27 mouse cellular contexts compared by ENCODE assay signal in the genomic region with DNA sequence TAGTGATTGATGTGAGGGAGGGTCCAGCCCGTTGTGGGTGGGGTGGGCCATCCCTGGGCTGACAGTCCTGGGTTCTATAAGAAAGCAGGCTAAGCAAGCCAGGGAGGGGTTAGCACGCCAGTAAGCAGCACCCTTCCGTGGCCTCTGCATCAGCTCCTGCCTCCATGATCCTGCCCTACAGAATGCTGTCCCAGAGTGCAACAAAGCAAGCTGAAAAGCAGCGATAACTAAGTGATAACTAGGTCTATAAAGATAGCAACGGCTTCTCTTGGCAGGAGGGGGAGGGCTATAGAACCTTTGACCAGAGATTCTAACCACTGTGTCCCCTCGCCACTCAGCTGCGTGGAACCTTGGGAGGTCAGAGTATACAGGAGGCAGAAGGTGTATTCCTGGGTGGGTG. TPM values are rescaled to one million over a fixed set of nuclear protein-coding genes. Genes with fewer than 3 reads are reported as not detected.
DNase-seq lines count a peak whose midpoint lies in the region; ATAC-seq and TF ChIP-seq lines count a peak whose summit lies in the region.
"Had no signal": no experiment of that assay in that cellular context is flagged by ENCODE, and none has a peak within 500 bp of the region (broad histone marks: within the 10 kb centered on the region; RNA-seq: fewer than 3 reads in every experiment).

No protein-coding gene starts in this region.

- H3K27ac ChIP-seq in intestine, embryonic 15.5 days = no peak overlapping the region
- peak overlapping the region; percentile 91 for H3K27ac ChIP-seq in liver, embryonic 12.5 days
- no peak overlapping the region for H3K27ac ChIP-seq in liver, postnatal 0 days (ENCODE audit: low read depth)
- H3K27ac ChIP-seq: gastrocnemius, adult 2 months; heart, adult 2 months; heart, embryonic 13.5 days; layer of hippocampus, adult 2 months; left cerebral cortex, adult 2 months had no signal

- H3K4me1 ChIP-seq in erythroblast, embryonic 14.5 days (ENCODE audit: control insufficient read depth) = peaks cover 85% of the 10 kb centered on the region
- peaks cover 59% of the 10 kb centered on the region for H3K4me1 ChIP-seq in intestine, embryonic 15.5 days (replicated peaks)
- peaks cover 92% of the 10 kb centered on the region for H3K4me1 ChIP-seq in liver, embryonic 12.5 days
- peaks cover 40% of the 10 kb centered on the region for H3K4me1 ChIP-seq in liver, postnatal 0 days (ENCODE audit: insufficient read depth)

- no peak for TF ChIP-seq CTCF in liver, postnatal 0 days (IDR thresholded peaks at IDR 0.05; ENCODE audit: low read depth)

- no peak for DNase-seq in liver, postnatal 0 days
- no peak for DNase-seq in adrenal gland, adult 2 months
- no peak for DNase-seq in gastrocnemius, adult 18-20 months (ENCODE audit: low spot score)
- DNase-seq: adrenal gland, adult 8-10 months; cerebellum, adult 2 months; cerebellum, postnatal 14 days; gastrocnemius, adult 2 months; gastrocnemius, postnatal 36 days; heart, adult 2 months; heart, postnatal 10 days; left cerebral cortex, postnatal 4 days; lung, embryonic 14.5 days; lung, postnatal 14 days; midbrain, embryonic 14.5 days; right cerebral cortex, postnatal 14 days; thymus, postnatal 14 days had no signal

- peaks cover 5% of the 10 kb centered on the region for H3K9me3 ChIP-seq in erythroblast, embryonic 14.5 days (ENCODE audit: control insufficient read depth, low read length)
- no peaks in the 10 kb centered on the region for H3K9me3 ChIP-seq in intestine, embryonic 15.5 days
- no peaks in the 10 kb centered on the region for H3K9me3 ChIP-seq in liver, embryonic 12.5 days (replicated peaks)
- no peaks in the 10 kb centered on the region for H3K9me3 ChIP-seq in liver, postnatal 0 days (ENCODE audit: low read length)
- H3K9me3 ChIP-seq: heart, embryonic 13.5 days had no signal

- WGBS in intestine, embryonic 15.5 days = 61% methylated on average over 7 of the region's 7 CpGs
- WGBS in liver, embryonic 12.5 days (ENCODE audit: insufficient replicate concordance) = 38% methylated on average over 7 of the region's 7 CpGs
- WGBS in liver, postnatal 0 days (ENCODE audit: insufficient replicate concordance) = 62% methylated on average over 7 of the region's 7 CpGs

- peak; percentile 73 for TF ChIP-seq EP300 in liver, postnatal 0 days (IDR thresholded peaks at IDR 0.05; ENCODE audit: low read depth)

- no peak overlapping the region for H3K4me2 ChIP-seq in intestine, embryonic 15.5 days (replicated peaks)
- peak overlapping the region; percentile 87 for H3K4me2 ChIP-seq in liver, embryonic 12.5 days
- no peak overlapping the region; the same call in 1 of the 2 replicates for H3K4me2 ChIP-seq in liver, postnatal 0 days (ENCODE audit: low read depth, low read length)
- H3K4me2 ChIP-seq: heart, embryonic 13.5 days; lung, embryonic 14.5 days had no signal

- no peak for ATAC-seq in erythroblast, adult 5-6 weeks (replicated peaks; ENCODE audit: low FRiP score, poor library complexity, severe bottlenecking)
- ATAC-seq in intestine, embryonic 15.5 days = peak; percentile 18; the same call in 1 of the 2 replicates
- ATAC-seq in liver, embryonic 12.5 days = peak; percentile 59; the same call in 1 of the 2 replicates
- ATAC-seq in liver, postnatal 0 days = no peak
- ATAC-seq in granulocyte monocyte progenitor cell, adult 5-6 weeks (replicated peaks; ENCODE audit: poor library complexity, severe bottlenecking) = no peak
- ATAC-seq: forebrain, embryonic 14.5 days; hindbrain, embryonic 16.5 days had no signal

- H3K36me3 ChIP-seq in erythroblast, embryonic 14.5 days (ENCODE audit: control insufficient read depth) = peaks cover 57% of the 10 kb centered on the region
- peaks cover 4% of the 10 kb centered on the region; the same call in 1 of the 2 replicates for H3K36me3 ChIP-seq in intestine, embryonic 15.5 days
- peaks cover 55% of the 10 kb centered on the region for H3K36me3 ChIP-seq in liver, embryonic 12.5 days
- H3K36me3 ChIP-seq in liver, postnatal 0 days (replicated peaks; ENCODE audit: insufficient read depth, low read length) = peaks cover 8% of the 10 kb centered on the region

- H3K27me3 ChIP-seq in erythroblast, embryonic 14.5 days (ENCODE audit: control insufficient read depth) = no peaks in the 10 kb centered on the region
- H3K27me3 ChIP-seq in intestine, embryonic 15.5 days (replicated peaks) = no peaks in the 10 kb centered on the region
- no peaks in the 10 kb centered on the region for H3K27me3 ChIP-seq in liver, embryonic 12.5 days (replicated peaks)
- H3K27me3 ChIP-seq in liver, postnatal 0 days (ENCODE audit: insufficient read depth, low read length) = no peaks in the 10 kb centered on the region
- H3K27me3 ChIP-seq: CH12.LX; heart, embryonic 13.5 days had no signal

- peak overlapping the region; percentile 5 for H3K4me3 ChIP-seq in erythroblast, embryonic 14.5 days (replicated peaks)
- H3K4me3 ChIP-seq in intestine, embryonic 15.5 days (replicated peaks) = no peak overlapping the region
- H3K4me3 ChIP-seq in liver, embryonic 12.5 days = 0 out of 2 replicates have a peak overlapping the region, but pooled peaks have one; percentile 3
- H3K4me3 ChIP-seq in liver, postnatal 0 days (ENCODE audit: low read depth, low read length) = no peak overlapping the region
- H3K4me3 ChIP-seq: gastrocnemius, adult 2 months; heart, adult 2 months; heart, embryonic 13.5 days; layer of hippocampus, adult 2 months; left cerebral cortex, adult 2 months had no signal

- no peak overlapping the region for H3K9ac ChIP-seq in intestine, embryonic 15.5 days
- H3K9ac ChIP-seq in liver, embryonic 12.5 days = peak overlapping the region; percentile 52
- H3K9ac ChIP-seq in liver, postnatal 0 days (replicated peaks) = no peak overlapping the region
- H3K9ac ChIP-seq: heart, embryonic 13.5 days; lung, embryonic 14.5 days had no signal

RNA-seq across cellular contexts. Expression of gene Srebf1, which starts 4.9 kb away (rescaled TPM):
- polyA plus RNA-seq in erythroblast, embryonic 14.5 days (2012) = 10.0 and 12.3 TPM in 2 replicates
- total RNA-seq in erythroblast, adult 5-6 weeks (2015; ENCODE audit: low replicate concordance) = 1.3 and 13.0 TPM in 2 replicates
- 4.6 and 12.2 TPM in 2 replicates for total RNA-seq in erythroblast, adult 5-6 weeks (2017; ENCODE audit: low replicate concordance)
- 89.5 and 108 TPM in 2 replicates for polyA plus RNA-seq in intestine, embryonic 15.5 days (2015; fragmentation: Nextera tagmentation; extraction: Ambion mirVana)
- polyA plus RNA-seq in liver, embryonic 12.5 days (2016; fragmentation: Nextera tagmentation; extraction: Ambion mirVana) = 45.7 and 50.9 TPM in 2 replicates
- 21.4 and 31.0 TPM in 2 replicates for polyA plus RNA-seq in liver, postnatal 0 days (2015; fragmentation: Nextera tagmentation; extraction: Ambion mirVana)
- total RNA-seq in adrenal gland, adult 2 months (2021) = 100 to 1,000 TPM; 201 to 250 TPM
- polyA plus RNA-seq in adrenal gland, adult 2 months (2012; rRNA removed) = 661 and 745 TPM in 2 replicates
- total RNA-seq in gastrocnemius, adult 18-20 months (2021) = 10 to 100 TPM; 32.4 to 35.9 TPM
- total RNA-seq in granulocyte monocyte progenitor cell, adult 5-6 weeks (2014; fragmentation: Nextera tagmentation) = 27.3 and 33.0 TPM in 2 replicates
- total RNA-seq in granulocyte monocyte progenitor cell, adult 5-6 weeks (2017) = 36.8 and 42.0 TPM in 2 replicates

Comparison
In these comparisons a context has a peak if more than half of its experiments do, and no peak if none do; other contexts are left out.
1. H3K4me3 ChIP-seq: peak in erythroblast, embryonic 14.5 days (single experiment) and liver, embryonic 12.5 days (single experiment); none in intestine, embryonic 15.5 days (single experiment) and liver, postnatal 0 days (single experiment).
2. ATAC-seq: peak in intestine, embryonic 15.5 days (single experiment) and liver, embryonic 12.5 days (single experiment); none in erythroblast, adult 5-6 weeks (single experiment), liver, postnatal 0 days (single experiment) and granulocyte monocyte progenitor cell, adult 5-6 weeks (single experiment).